Mouse (Mus musculus) left cerebral cortex, adult 9 months (tissue): Measurements from ENCODE around the gene Aldh3b2.

Experiments
- DNase-seq, 2 experiments: peaks; one replicate each; pipeline ENCODE4 v3.0.0; 2022; ENCODE audit warnings: low spot score in 2 of 2

Aldh3b2 gene

GRCm38 (mm10) chr19:3972229-3972628 lies at the start of gene Aldh3b2:
TSS of gene Aldh3b2 (plus strand) at chr19:3972328.
- no peak for DNase-seq

GRCm38 (mm10) chr19:3922661-3923371 lies 49.3 kb upstream of the Aldh3b2 start:
- no peak for DNase-seq

GRCm38 (mm10) chr19:3923586-3923985 lies 48.5 kb upstream of the Aldh3b2 start:
- DNase-seq: no peak

GRCm38 (mm10) chr19:3924190-3924589 lies 47.9 kb upstream of the Aldh3b2 start:
- no peak for DNase-seq

- DNase-seq: no peak
Measured at GRCm38 (mm10) chr19:3924868-3925267, 47.3 kb upstream of the Aldh3b2 start.

- DNase-seq: no peak
Measured at GRCm38 (mm10) chr19:3925859-3926258, 46.3 kb upstream of the Aldh3b2 start.

- no peak for DNase-seq
Measured at GRCm38 (mm10) chr19:3926279-3926678, 45.8 kb upstream of the Aldh3b2 start.

- no peak for DNase-seq
Measured at GRCm38 (mm10) chr19:3926685-3927084, 45.4 kb upstream of the Aldh3b2 start.

- DNase-seq: no peak
Measured at GRCm38 (mm10) chr19:3927989-3928388, 44.1 kb upstream of the Aldh3b2 start.

- no peak for DNase-seq
Measured at GRCm38 (mm10) chr19:3928779-3929178, 43.3 kb upstream of the Aldh3b2 start.

- peak in 1 of 2 experiments; percentile 72 for DNase-seq
Measured at GRCm38 (mm10) chr19:3929211-3929941, 42.8 kb upstream of the Aldh3b2 start, which contains the start of gene Aldh3b1. TSS of gene Aldh3b1 (minus strand) at chr19:3929808.

- DNase-seq: no peak
Measured at GRCm38 (mm10) chr19:3930262-3931057, 41.7 kb upstream of the Aldh3b2 start.

GRCm38 (mm10) chr19:3931716-3932115 lies 40.4 kb upstream of the Aldh3b2 start:
- DNase-seq: no peak

- no peak for DNase-seq
Measured at GRCm38 (mm10) chr19:3935032-3935895, 36.9 kb upstream of the Aldh3b2 start, which contains the start of gene Unc93b1. TSS of gene Unc93b1 (plus strand) at chr19:3935186.

- no peak for DNase-seq
Measured at GRCm38 (mm10) chr19:3935896-3936850, 36.0 kb upstream of the Aldh3b2 start.

GRCm38 (mm10) chr19:3942315-3942714 lies 29.8 kb upstream of the Aldh3b2 start:
- no peak for DNase-seq

GRCm38 (mm10) chr19:3942986-3943735 lies 29.0 kb upstream of the Aldh3b2 start:
- DNase-seq: no peak

- no peak for DNase-seq
Measured at GRCm38 (mm10) chr19:3945872-3946564, 26.1 kb upstream of the Aldh3b2 start.

- DNase-seq: peak in 1 of 2 experiments; percentile 71
Measured at GRCm38 (mm10) chr19:3946715-3947114, 25.4 kb upstream of the Aldh3b2 start.
